Mouse (Mus musculus) MEL (cell line): ENCODE measurements around the gene Ptgir. TPM values are rescaled to one million over a fixed set of nuclear protein-coding genes. Genes with fewer than 3 reads are reported as not detected.
A peak's percentile ranks its signal among the peaks of the same experiment; 100 is the strongest.

Source experiments
- DNase-seq: peaks from one replicate; pipeline ENCODE4 v3.0.0; 2011; ENCODE audit warnings: low read depth, low spot score
- H3K27ac ChIP-seq: 2 replicates; pipeline ENCODE4 v1.5.1; 2012; ENCODE audit warnings: low read depth, mild to moderate bottlenecking, control low read depth, low read length, moderate library complexity; ENCODE audit not compliant: control insufficient read depth
- H3K27me3 ChIP-seq, 2 experiments: fragments of 150-350 bp in 1 of 2; sonication (generic) in 1 of 2; 2 replicates each; pipeline ENCODE4 v1.6.1; 2012; ENCODE audit warnings: low read length in 2 of 2, mild to moderate bottlenecking in 2 of 2, improper control_type of control experiment in 1 of 2, moderate library complexity in 1 of 2; ENCODE audit not compliant: insufficient read depth in 2 of 2, control insufficient read depth in 1 of 2
- H3K36me3 ChIP-seq, 2 experiments: 2 replicates each; pipeline ENCODE4 v1.6.1; 2012 to 2014; ENCODE audit warnings: low read length in 2 of 2, improper control_type of control experiment in 1 of 2, inconsistent platforms in 1 of 2, mild to moderate bottlenecking in 1 of 2; ENCODE audit not compliant: insufficient read depth in 2 of 2, control insufficient read depth in 1 of 2
- H3K4me1 ChIP-seq, 2 experiments: fragments of 150-350 bp in 1 of 2; sonication (generic) in 1 of 2; 2 replicates each; pipeline ENCODE4 v1.6.1; 2012; ENCODE audit warnings: low read length in 2 of 2, improper control_type of control experiment in 1 of 2, mild to moderate bottlenecking in 1 of 2; ENCODE audit not compliant: insufficient read depth in 2 of 2, control insufficient read depth in 1 of 2
- H3K4me3 ChIP-seq, 2 experiments: fragments of 150-350 bp in 1 of 2; sonication (generic) in 1 of 2; 2 replicates each; pipeline ENCODE4 v1.5.1; 2012; ENCODE audit warnings: low read depth in 2 of 2, low read length in 2 of 2, mild to moderate bottlenecking in 2 of 2, moderate library complexity in 2 of 2, control low read depth in 1 of 2, improper control_type of control experiment in 1 of 2; ENCODE audit not compliant: control insufficient read depth in 1 of 2, insufficient read depth in 1 of 2
- H3K79me2 ChIP-seq: 2 replicates; pipeline ENCODE4 v1.6.1; 2012; ENCODE audit warnings: mild to moderate bottlenecking, low read length, moderate library complexity; ENCODE audit not compliant: control insufficient read depth, poor library complexity, insufficient read depth
- H3K9ac ChIP-seq: 2 replicates; pipeline ENCODE4 v1.6.1; 2012; ENCODE audit warnings: low read depth, mild to moderate bottlenecking, control low read depth, low read length, moderate library complexity; ENCODE audit not compliant: control insufficient read depth, poor library complexity, severe bottlenecking
- H3K9me3 ChIP-seq: fragments of 150-350 bp; sonication (generic); replicated peaks from 2 replicates; pipeline ENCODE4 v1.6.1; 2012; ENCODE audit warnings: mild to moderate bottlenecking, low read length, improper control_type of control experiment, moderate library complexity; ENCODE audit not compliant: insufficient read depth
- CHD1 ChIP-seq: IDR thresholded peaks from 2 replicates; pipeline ENCODE4 v1.6.1; 2012; ENCODE audit warnings: low read depth, mild to moderate bottlenecking, inconsistent platforms, low read length, improper control_type of control experiment
- CHD2 ChIP-seq: IDR thresholded peaks from 2 replicates; pipeline ENCODE4 v1.6.1; 2011; ENCODE audit warnings: low read length, improper control_type of control experiment
- CTCF ChIP-seq, 3 experiments: IDR thresholded peaks in 2 of 3; conservative IDR thresholded peaks in 1 of 3; 2 replicates each; pipeline ENCODE4 v1.5.1; 2011 to 2012; ENCODE audit warnings: low read length in 3 of 3, low read depth in 2 of 3, mild to moderate bottlenecking in 2 of 3, improper control_type of control experiment in 1 of 3, inconsistent platforms in 1 of 3, mixed read lengths in 1 of 3, moderate library complexity in 1 of 3; ENCODE audit not compliant: control insufficient read depth in 1 of 3, insufficient read depth in 1 of 3, poor library complexity in 1 of 3, severe bottlenecking in 1 of 3
- E2F4 ChIP-seq: IDR thresholded peaks from 2 replicates; pipeline ENCODE4 v1.6.1; 2011; ENCODE audit warnings: low read depth, low read length, improper control_type of control experiment, borderline replicate concordance
- ELF1 ChIP-seq: IDR thresholded peaks from 2 replicates; pipeline ENCODE4 v1.6.1; 2014; ENCODE audit warnings: low read depth, mild to moderate bottlenecking, inconsistent platforms, low read length, improper control_type of control experiment, moderate library complexity
- GABPA ChIP-seq: IDR thresholded peaks from 2 replicates; pipeline ENCODE4 v1.6.1; 2012; ENCODE audit warnings: low read depth, mild to moderate bottlenecking, inconsistent platforms, low read length, improper control_type of control experiment, moderate library complexity
- GATA1 ChIP-seq: IDR thresholded peaks from 2 replicates; pipeline ENCODE4 v1.6.1; 2011; ENCODE audit warnings: low read depth, low read length, improper control_type of control experiment
- KAT2A ChIP-seq: conservative IDR thresholded peaks from 2 replicates; pipeline ENCODE4 v1.6.1; 2012; ENCODE audit warnings: low read depth, low read length, improper control_type of control experiment, inconsistent platforms
- MAZ ChIP-seq: IDR thresholded peaks from 2 replicates; pipeline ENCODE4 v1.6.1; 2012; ENCODE audit warnings: low read depth, mild to moderate bottlenecking, inconsistent platforms, low read length, improper control_type of control experiment
- MEF2A ChIP-seq: IDR thresholded peaks from 2 replicates; pipeline ENCODE4 v1.6.1; 2014; ENCODE audit warnings: low read depth, mild to moderate bottlenecking, inconsistent platforms, low read length, improper control_type of control experiment; ENCODE audit not compliant: poor library complexity, insufficient replicate concordance, severe bottlenecking; ENCODE audit errors: extremely low read depth
- MXI1 ChIP-seq: IDR thresholded peaks from 2 replicates; pipeline ENCODE4 v1.6.1; 2011; ENCODE audit warnings: mild to moderate bottlenecking, low read depth, low read length, improper control_type of control experiment
- MYC ChIP-seq: IDR thresholded peaks from 2 replicates; pipeline ENCODE4 v1.6.1; 2011; ENCODE audit warnings: low read depth, mild to moderate bottlenecking, low read length, improper control_type of control experiment, moderate library complexity
- POLR2AphosphoS2 ChIP-seq: IDR thresholded peaks from 2 replicates; pipeline ENCODE4 v1.6.1; 2011; ENCODE audit warnings: low read length, improper control_type of control experiment
- RAD21 ChIP-seq: IDR thresholded peaks from 2 replicates; pipeline ENCODE4 v1.6.1; 2011; ENCODE audit warnings: mild to moderate bottlenecking, low read depth, low read length, improper control_type of control experiment
- SIN3A ChIP-seq: IDR thresholded peaks from 2 replicates; pipeline ENCODE4 v1.6.1; 2012; ENCODE audit warnings: low read length, improper control_type of control experiment, inconsistent platforms
- SMC3 ChIP-seq: IDR thresholded peaks from 2 replicates; pipeline ENCODE4 v1.6.1; 2011; ENCODE audit warnings: low read depth, low read length, improper control_type of control experiment
- ZC3H11A ChIP-seq: IDR thresholded peaks from 2 replicates; pipeline ENCODE4 v1.6.1; 2012; ENCODE audit warnings: low read depth, mild to moderate bottlenecking, inconsistent platforms, low read length, improper control_type of control experiment
- ZMIZ1 ChIP-seq: IDR thresholded peaks from 2 replicates; pipeline ENCODE4 v1.6.1; 2012; ENCODE audit warnings: low read depth, mild to moderate bottlenecking, inconsistent platforms, low read length, improper control_type of control experiment, moderate library complexity
- ZNF384 ChIP-seq: IDR thresholded peaks from 2 replicates; pipeline ENCODE4 v1.6.1; 2012; ENCODE audit warnings: low read depth, mild to moderate bottlenecking, inconsistent platforms, low read length, improper control_type of control experiment
- polyA plus RNA-seq, 2 experiments: library from polyadenylated mRNA; stranded (reverse) in 1 of 2; unstranded in 1 of 2; fragments of >175 nt in 1 of 2; fragments of >200 nt in 1 of 2; gene quantifications; 2 replicates each; pipeline versions ENCODE4 v1.2.1 to v1.2.4; 2012; ENCODE audit warnings: low replicate concordance in 2 of 2, low read depth in 1 of 2; ENCODE audit not compliant: insufficient read length in 2 of 2, insufficient read depth in 1 of 2, missing spikeins in 1 of 2
- total RNA-seq: library from RNA; depleted of rRNA; stranded (reverse); fragments of 300-350 nt; gene quantifications from 2 replicates; pipeline ENCODE4 v1.2.3, GENCODE M21; 2012

Gene Ptgir
- total and polyA plus RNA-seq, 3 experiments: 22.8 to 23.7 TPM; not detected in 1

DNA sequence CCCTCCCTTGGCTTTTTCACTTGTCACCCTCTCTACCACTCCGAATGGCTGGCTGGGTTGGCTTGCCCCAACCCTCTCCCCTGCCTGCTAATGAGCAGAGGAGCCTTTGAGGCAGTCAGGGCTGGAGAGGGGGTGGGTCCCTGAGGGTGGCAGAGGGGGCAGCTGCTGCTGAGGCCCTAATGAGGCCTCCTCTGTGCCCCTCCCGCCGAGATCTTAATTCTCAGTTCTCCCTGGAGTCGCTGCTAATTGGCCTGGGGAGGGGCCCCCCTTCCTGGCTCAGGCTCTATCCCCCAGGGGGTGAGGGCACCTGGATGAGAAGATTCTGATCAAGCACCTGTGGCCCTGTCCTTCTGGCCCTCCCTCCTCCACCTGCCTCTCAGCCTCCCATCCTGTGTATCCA, 12.0 kb upstream of the Ptgir start:
- H3K4me3 ChIP-seq: no peak overlapping the region
- H3K27ac ChIP-seq: no peak overlapping the region
- H3K36me3 ChIP-seq: no peaks in the 10 kb centered on the region
- H3K9ac ChIP-seq: no peak overlapping the region
- TF ChIP-seq MEF2A (no peak), POLR2AphosphoS2 (no peak), ELF1 (no peak), MYC (no peak), MAZ (no peak), GATA1 (no peak), ZC3H11A (no peak)
- peaks cover 0 to 10% of the 10 kb centered on the region in 2 experiments; a peak in 2 of 4 replicates for H3K4me1 ChIP-seq
- no peak for DNase-seq
- H3K27me3 ChIP-seq: peaks cover 0 to 3% of the 10 kb centered on the region in 2 experiments; a peak in 2 of 4 replicates
- H3K79me2 ChIP-seq: no peaks in the 10 kb centered on the region
- H3K9me3 ChIP-seq: no peaks in the 10 kb centered on the region

DNA sequence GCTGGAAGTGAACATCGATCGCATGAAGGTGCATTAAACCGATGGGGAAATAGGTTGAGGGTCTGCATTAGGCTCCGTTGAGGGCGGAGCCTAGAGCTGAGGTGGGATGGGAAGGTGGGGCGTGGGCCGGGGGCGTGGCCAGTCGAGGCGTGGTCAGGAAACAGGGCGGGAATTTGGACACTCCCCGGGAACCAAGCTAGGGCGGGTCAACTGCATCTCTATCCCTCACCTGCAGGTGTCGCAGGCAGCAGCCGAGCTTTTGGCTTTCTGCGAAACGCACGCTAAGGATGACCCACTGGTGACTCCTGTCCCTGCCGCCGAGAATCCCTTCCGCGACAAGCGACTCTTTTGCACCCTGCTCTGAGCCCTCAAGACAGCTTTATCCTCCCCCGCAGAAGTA, 11.3 kb upstream of the Ptgir start:
- Histone ChIP-seq H3K4me3 (peak overlapping the region; percentile 55 to 69), H3K36me3 (no peaks in the 10 kb centered on the region), H3K4me1 (peaks cover 0 to 10% of the 10 kb centered on the region in 2 experiments; a peak in 2 of 4 replicates), H3K9me3 (no peaks in the 10 kb centered on the region), H3K9ac (peak overlapping the region; percentile 60), H3K79me2 (no peaks in the 10 kb centered on the region), H3K27me3 (peaks cover 0 to 3% of the 10 kb centered on the region in 2 experiments; a peak in 2 of 4 replicates), H3K27ac (no peak overlapping the region)
- DNase-seq: peak; percentile 79
- TF ChIP-seq SIN3A (peak; percentile 67), MXI1 (peak; percentile 62; the same call in 1 of the 2 replicates), CHD1 (no peak), ZC3H11A (peak; percentile 60), RAD21 (peak; percentile 48), CTCF (IDR thresholded peaks at IDR 0.05 in 2 of 3, conservative IDR thresholded peaks at IDR 0.05 in 1 of 3; ENCODE audit: control insufficient read depth in 1 of 3, insufficient read depth in 1 of 3, low read depth in 2 of 3, low read length in 3 of 3, poor library complexity in 1 of 3, severe bottlenecking in 1 of 3) (peak; percentile 82 to 88 (median 86)), E2F4 (0 out of 2 replicates have a peak, but pooled peaks have one; percentile 69), MAZ (peak; percentile 58; the same call in 1 of the 2 replicates), ZMIZ1 (no peak), SMC3 (peak; percentile 84)

GRCm38 (mm10) chr7:16895511-16895910, 10.8 kb upstream of the Ptgir start:
- H3K79me2 ChIP-seq: no peaks in the 10 kb centered on the region
- H3K4me1 ChIP-seq: peaks cover 0 to 10% of the 10 kb centered on the region in 2 experiments; a peak in 2 of 4 replicates
- H3K36me3 ChIP-seq: no peaks in the 10 kb centered on the region
- no peaks in the 10 kb centered on the region for H3K9me3 ChIP-seq
- H3K9ac ChIP-seq: peak overlapping the region; percentile 60
- peak; percentile 35 for DNase-seq
- no peak overlapping the region for H3K27ac ChIP-seq
- peak overlapping the region; percentile 55 to 69 for H3K4me3 ChIP-seq
- TF ChIP-seq GATA1 (no peak), ZNF384 (no peak), KAT2A (no peak), RAD21 (no peak), CHD2 (no peak), MEF2A (no peak), GABPA (no peak)
- H3K27me3 ChIP-seq: peaks cover 0 to 3% of the 10 kb centered on the region in 2 experiments; a peak in 2 of 4 replicates
